Mouse (Mus musculus) bone marrow, adult 2 months (tissue): ENCODE results near the gene Inha.

Experiments
- CTCF ChIP-seq: fragments of 200-500 bp; IDR thresholded peaks from 2 replicates; pipeline ENCODE4 v1.5.1; 2011; ENCODE audit warnings: low read length, control low read depth; ENCODE audit not compliant: control insufficient read depth, insufficient read depth
- POLR2A ChIP-seq: fragments of 200-500 bp; IDR thresholded peaks from 2 replicates; pipeline ENCODE4 v1.6.1; 2011; ENCODE audit warnings: low read depth, mild to moderate bottlenecking, control low read depth, low read length, borderline replicate concordance; ENCODE audit not compliant: control insufficient read depth

DNA sequence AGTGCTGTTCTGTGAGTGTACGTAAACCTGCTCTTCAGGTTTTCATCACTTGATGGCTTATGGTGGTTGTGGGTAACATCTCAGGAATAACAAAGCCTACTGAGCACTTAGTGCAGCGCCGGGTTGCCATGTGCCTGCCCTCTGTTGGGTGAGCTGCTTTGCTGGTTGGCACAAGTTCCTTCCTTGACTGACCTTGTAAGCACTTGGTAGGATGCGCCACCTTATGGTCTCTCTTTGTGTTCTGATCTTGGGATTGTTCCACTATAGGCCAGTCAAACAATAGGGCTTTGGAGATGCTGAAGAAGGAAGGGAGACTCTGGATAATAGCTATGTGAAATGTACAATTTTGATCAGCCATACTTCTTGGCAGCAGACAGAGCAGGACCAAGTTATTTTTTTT lies 23.7 kb downstream of the Inha start:
- TF ChIP-seq POLR2A, result no peak
- TF ChIP-seq CTCF, result no peak
